Mouse (Mus musculus) cerebellum, adult (tissue): ENCODE data around the gene Chl1.

ENCODE experiments used
- ATAC-seq: cut with Nextera tagmentation; 2 replicates; pipeline ENCODE4 v1.9.2; 2017; ENCODE audit warnings: mild to moderate bottlenecking, moderate library complexity, mixed read lengths; ENCODE audit not compliant: insufficient number of reproducible peaks, low FRiP score, low TSS enrichment

The Chl1 gene

DNA sequence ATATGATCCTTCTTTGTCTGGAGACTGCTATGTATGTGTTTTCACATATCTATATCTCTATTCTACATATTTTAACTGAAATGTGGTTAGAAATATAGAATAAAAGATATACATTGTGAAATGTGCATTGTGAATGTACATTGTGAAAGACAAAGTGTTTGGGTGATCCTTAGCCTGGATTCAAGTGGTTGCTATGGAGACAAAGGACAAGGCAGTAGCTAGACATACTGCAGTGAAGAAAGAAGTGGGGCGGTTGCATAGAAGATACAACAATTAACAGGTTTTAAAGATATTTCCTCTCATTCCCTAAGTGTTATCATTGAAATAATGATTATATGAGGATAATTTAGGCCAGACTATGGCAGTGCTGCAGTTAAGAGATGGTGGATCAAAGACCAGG, 146.4 kb downstream of the Chl1 start:
- ATAC-seq, result no peak

DNA sequence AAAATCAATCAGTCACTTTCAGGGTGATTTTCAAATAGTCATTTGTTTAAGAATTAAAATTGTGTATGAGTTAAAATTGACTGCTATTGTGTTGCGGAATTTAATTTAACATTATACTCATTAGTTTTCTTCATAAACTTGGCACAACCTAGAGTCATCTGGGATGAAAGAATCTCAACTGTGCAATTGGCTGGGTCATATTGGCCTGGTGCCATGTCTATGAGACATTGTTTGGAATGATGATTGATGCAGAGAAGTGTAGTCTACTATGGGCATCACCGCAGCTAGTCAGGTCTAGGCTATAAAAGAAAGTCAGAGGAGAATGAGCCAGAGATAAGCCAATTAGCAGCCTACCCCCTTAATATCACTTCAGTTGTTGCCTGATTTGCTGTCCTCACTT, 148.8 kb downstream of the Chl1 start:
- ATAC-seq, result peak; percentile 70

DNA sequence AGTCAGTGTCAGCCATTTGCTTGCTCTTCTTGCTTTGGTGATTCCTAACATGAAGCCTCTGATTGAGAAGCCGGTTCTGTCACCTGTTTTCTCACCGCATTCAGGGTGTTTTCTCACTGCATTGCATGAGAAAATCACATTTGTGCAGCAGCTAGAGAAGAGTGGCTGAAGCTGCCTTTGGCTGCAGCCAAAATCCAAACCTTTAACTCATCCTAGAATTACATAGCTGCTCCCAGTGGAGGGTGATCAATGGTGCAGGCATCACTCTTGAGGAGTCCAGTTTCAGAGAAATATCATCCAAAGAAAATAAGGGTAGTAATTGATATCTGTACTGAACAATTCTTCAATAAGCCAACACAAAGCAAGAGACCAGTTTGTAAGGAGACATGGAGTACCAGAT, 154.8 kb downstream of the Chl1 start:
- no peak for ATAC-seq

DNA sequence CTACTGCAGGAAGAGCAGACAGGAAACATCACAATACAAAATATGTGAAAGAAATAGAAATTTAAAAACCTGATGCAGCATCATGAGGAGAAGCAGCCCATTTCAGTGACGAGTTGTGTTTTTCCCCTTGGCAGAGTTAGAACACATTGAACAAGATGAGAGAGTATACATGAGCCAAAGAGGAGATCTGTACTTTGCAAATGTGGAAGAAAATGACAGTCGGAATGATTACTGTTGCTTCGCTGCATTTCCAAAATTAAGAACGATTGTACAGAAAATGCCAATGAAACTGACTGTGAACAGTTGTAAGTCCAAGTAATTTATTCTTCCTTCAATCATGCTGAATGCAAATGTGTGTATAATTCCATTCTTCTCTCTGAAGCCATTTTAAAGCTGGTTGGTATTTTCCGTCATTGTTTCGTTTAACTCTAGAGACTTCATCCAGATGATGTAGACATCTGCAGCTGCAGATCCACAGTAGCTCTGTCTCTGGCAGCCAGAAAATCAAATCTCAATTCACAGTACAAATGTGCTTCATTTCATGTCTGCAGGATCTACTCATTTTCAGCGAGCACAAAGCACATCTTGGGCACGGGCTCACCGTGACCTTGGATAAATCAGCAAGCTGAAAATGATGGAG, 155.4 kb downstream of the Chl1 start:
- ATAC-seq, result no peak

DNA sequence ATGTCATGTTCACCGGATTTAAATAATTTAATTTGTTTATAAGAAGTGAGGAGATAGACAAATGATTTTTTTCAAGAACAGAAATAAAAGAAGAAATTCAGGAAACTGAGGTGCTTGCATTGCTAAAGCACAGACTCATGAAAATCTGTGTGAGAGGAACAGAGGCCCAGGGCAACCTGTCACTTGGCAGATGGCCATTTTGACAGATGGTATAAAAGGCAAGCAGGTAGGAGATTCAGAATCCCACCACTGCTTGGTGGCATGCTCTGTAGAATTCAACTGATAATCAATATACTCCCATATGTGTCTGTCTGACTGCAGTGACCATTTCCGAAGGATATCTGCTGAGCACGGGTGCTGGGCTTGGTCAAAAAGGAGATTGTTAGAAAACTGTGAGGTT, 162.7 kb downstream of the Chl1 start:
- ATAC-seq, result peak; percentile 57

DNA sequence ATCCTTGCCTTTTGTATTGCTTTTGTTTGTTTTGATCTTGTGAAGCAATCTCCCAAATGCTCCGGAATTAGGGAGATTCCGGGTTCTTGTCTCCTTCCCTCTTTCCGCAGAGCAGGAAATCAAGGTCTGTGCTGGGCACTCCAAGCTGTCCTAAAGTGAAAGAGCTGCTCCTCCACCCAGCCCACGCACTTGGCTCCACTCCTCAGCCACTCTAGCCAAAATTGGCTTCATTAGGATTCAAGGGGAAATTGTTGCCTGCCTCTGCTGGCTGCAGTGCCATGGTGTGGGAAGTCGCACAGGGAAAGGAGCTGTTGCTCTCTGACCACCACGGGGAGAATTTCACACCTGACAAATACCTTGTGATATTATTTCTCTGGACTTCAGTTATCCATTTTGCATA, 163.9 kb downstream of the Chl1 start:
- peak; percentile 96 for ATAC-seq

DNA sequence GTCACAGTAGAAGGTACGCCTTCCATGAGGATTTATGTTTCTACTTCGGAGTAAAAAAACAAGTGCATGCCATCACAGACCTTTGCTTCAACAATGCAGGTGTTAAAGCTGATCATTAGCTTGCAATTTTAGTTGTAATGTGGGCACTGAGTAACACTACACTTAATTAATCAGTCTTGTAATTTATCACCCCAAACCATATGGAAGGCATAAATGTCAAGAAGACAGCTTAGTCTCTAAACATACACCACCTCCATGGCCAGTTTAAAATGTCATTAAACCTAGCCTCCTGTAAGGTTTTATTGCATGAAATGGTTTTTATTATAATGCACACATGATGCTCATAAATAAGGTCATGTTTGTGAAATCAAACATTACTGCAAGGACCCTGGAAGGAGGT, 164.8 kb downstream of the Chl1 start:
- ATAC-seq, result no peak

DNA sequence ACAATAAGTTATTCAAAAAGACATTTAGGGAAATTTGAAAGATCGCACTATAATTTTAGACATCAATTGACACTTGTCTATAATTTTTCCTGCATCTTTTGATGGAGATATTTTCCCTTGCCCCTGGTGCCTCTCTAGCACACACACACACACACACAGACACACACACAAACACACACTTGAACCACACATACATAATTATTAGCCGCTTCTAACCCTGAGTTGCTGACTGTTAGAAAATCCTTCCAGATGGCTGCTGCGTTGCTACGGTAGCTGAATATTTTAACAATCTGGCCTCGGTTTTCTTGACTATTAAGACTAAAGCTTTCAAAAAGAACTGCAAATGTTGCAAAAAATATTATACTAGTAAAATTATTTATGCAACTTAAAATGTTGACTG, 166.3 kb downstream of the Chl1 start:
- ATAC-seq, result no peak

DNA sequence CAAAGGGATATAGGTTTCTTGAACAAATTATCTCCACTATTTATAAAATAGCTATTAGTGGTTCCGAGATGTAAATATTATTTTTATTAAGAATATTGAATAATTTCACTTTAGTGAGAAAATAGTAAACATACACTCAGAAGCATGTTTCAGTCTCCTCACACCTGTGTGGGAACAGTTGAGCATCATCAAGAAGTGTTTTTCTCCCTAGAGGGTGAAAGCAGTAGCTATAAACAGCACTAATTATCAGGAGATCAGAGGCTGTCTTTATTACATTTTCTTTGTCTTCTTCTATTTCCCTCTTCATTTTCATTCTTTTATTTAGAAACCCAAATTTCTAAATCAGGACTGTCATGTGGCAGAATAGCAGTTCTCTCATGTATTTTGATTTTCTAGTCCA, 166.7 kb downstream of the Chl1 start:
- no peak for ATAC-seq

DNA sequence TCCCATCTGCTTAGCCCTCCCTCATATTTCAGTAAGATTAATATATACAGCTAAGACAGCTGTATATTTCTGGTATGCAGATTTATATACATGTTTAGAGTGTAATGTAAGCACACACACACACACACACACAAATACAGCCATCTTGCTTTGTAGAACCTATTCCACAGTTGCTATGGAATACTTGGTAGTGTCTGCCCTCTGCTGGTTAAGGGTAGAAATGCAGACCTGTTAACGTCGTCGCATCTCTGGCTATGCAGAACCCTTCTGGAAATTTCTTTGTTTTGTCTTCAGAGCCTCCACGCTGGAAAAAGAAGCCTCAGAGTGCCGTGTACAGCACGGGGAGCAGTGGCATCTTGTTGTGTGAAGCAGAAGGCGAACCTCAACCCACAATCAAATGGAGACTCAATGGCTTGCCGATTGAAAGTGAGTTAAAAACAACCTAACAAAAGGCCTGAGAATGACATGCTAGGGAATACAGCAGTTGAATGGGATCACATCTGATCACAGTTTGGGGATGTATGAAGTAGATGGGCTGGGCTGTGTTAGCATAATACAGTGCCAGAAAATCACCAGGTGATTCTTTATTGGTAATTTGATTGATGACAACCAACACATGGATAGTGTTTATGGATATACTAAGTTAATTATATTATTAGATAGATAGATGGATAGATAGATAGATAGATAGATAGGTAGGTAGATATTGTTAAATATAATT, 172.6 kb downstream of the Chl1 start:
- ATAC-seq, result peak; percentile 83

DNA sequence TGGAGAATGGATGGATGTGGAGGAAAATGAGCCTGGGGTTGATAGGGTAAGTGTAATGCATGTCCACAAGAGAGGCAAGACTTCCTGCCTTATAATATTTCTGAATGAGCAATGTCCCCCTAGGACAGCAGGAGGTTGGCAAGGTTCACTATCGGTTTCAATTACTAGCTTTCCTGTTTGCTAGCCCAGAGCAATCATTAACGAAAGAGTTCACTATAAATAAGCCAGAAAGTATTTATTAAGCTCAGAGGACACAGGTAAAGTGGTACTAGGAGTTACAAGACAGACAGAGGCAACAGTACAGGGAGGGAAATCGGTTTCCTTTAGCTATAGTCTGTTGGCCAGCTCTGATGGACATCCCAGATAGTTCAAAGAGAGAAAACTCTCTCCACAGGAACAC, 182.1 kb downstream of the Chl1 start:
- no peak for ATAC-seq

DNA sequence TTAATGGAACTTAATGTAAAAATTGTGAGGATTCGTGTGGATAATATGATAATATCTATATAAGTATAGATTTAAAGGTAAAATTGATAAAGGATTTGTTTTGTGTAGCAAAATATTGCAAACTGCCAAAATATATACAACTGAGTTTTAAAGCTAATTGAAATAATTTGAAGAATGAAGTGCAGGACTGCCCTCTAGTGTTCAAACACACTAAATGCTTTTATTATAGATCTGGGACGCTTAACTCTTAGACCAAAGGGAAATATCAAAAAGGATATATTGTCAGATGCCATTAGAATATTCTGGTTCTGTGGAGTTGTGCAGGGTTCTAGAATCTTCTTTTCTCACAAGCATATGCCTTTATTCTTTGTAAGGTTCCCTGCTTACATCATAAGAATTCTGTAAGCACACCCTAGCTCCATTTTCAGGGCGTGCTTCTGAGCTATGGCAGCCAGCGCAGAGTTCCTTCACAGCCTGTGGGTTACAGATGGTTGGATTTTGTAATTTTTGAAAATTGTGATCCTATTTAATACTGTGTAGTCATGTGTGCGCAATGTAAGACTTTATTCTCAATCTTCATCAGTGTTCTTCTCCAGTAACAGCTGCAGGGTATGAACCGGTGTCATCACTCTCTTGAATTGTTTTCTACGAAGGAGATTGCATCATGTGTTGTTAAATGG, 187.1 kb downstream of the Chl1 start:
- ATAC-seq, result peak; percentile 20; the same call in 1 of the 2 replicates

DNA sequence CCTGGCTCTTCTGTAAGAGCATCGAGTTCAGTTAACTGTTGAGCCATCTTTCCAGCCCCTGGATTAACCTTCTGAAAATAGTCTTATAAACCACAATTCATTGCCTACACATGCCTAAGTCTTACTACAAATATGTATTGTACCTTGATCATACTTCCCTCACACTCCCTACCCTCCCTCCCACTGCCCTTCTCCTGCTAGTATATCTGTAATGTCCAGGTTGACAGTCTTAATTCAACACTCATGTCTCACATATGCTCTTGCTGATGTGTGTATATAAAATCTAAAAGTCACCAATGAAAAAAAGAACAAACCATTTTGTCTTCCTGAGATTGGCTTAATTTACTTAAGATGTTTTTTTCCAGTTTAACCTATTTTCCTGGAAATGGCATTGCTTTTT, 189.1 kb downstream of the Chl1 start:
- no peak for ATAC-seq

DNA sequence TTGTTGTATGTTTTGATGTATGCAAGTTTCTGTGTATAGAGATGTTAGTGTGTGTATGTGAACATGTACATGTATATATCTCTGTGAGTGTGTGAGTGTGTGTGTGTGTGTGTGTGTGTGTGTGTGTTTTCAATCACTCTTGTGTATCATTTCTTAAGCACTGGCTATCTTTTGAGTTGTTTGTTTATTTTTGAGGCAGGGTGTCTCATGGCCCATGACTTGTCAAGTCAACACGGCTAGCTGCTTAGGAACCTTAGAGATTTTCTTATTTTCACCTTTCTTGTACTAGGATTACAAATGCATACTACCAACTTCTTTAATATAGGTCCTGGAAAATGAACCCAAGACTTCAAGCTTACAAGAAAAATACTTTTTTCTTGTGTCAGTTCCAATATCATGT, 189.5 kb downstream of the Chl1 start:
- no peak for ATAC-seq

DNA sequence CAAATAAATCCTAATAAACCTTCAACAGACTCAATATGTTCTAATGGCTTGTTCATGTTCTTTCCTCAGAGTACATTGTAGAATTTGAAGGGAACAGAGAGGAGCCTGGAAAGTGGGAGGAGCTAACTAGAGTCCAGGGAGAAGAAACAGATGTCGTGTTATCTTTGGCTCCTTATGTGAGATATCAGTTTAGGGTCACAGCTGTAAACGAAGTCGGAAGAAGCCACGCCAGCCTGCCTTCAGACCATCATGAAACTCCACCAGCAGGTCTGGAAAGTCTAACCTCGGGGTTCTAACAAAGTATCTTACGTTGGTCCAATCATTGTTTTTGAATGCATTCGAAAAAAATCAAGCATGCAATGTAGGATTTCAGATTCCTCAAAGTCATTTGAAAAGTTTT, 189.9 kb downstream of the Chl1 start:
- ATAC-seq, result no peak

DNA sequence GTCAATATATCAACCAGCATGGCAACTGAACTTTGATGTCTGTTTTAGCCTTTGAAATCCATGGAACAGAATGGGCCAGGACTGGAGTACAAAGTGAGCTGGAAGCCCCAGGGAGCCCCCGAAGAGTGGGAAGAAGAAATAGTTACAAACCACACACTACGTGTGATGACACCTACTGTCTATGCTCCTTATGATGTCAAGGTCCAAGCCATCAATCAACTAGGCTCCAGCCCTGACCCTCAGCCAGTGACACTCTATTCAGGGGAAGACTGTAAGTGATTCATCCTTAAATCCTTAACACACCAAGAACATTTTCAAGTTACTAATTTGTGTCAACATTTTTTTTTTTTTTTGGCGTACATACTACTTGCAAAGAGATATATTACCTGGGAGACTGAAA, 196.0 kb downstream of the Chl1 start:
- ATAC-seq, result no peak

DNA sequence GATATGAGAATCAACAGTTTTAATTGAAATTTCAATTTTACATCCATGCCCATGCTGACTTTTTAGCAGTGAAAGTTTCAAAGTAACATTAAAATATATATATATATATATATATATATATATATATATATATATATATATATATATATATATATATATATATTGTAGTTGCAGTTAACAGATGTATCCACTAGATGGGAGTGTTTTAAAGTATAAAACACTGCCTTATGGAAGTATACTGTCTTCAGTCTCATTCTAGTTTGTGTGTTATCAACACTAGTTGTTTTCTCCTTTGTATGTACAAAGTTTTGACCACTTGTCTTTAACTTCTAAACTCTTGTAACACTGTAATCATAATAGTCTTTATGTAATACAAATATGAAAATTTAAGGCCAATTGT, 228.9 kb downstream of the Chl1 start:
- ATAC-seq, result no peak

DNA sequence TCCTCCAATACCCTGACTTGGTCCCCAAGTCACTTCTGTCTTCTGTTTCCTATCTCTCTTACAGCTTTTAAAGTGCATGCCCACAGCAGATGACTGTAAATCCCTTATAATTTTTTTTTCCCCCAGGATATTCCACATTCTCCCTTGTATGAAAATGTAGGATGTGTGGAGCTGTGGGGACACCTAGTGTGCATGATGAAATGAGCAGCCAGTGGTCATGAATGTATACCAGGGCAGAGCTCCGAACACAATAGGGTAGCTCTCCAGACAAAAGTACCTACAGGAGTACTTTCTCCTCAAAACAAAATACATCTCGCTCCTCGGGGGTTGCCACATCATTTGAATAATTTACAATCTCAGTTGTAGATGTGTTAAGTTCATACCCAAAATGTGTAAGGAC, 232.4 kb downstream of the Chl1 start:
- no peak for ATAC-seq

DNA sequence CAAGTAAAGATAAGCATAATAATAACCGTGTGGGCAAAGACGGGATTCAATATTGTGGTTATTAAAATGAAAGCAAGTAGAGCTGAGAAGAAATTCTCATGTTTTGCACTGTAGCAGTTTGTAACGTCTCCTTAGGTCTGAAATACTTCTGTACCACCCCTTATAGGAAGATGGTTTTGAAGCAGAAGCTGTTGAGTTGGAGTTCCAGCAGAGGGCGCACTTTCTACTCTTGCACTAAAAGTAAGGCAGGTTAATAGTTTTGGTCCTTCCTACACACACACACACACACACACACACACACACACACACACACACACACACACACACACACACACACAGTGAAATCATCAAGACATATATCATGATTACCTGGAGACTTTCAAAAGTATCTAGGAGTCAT, 235.7 kb downstream of the Chl1 start:
- ATAC-seq, result no peak

DNA sequence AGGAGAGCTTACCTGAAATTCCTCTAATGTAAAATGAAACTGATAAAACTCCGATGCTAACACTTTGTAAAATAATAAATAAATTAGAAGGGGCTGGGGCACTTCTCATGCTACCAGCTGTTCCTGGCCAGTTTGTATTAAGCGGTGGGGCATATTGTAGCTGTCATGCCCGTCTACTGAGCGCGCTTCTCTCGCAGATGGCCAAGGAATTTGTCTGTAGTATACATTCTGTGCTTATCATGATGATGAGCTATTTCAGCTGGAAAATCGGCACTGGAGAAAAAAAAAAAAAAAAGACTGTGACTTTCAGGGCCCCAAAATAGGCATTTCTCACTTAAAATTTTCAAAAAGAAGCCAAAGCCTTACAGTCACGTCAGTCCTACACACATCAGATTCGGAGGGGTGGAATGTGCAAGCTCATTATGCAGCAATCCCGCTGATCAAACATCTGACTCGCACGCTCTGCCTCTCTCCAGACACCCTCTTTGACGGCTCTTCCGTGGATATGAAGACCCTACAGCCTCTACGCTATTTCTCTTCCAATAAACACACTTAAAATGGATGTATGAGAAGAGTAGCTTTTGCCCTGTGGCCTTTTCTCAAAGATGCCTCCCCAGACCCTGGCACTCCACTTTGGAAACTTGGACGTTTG, 238.9 kb downstream of the Chl1 start:
- ATAC-seq, result no peak

DNA sequence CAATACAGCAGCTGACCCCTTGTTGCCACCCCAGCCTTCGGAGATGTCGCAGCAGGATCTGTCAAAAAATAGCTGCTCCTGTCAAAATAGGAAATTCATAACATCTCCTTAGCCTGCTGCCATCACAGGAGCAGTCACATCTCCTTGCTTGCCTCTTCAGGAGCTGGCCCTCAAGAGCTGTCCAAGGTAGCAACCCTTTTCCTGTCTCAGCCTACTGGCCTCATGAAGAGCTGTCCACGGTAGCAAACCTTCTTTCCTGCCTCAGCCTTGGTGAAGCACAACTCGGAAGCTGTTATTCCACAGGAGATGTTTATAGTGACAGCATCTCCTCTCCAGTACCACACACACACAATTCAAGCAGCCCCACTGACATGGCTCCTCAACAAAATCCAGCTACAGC, 243.5 kb downstream of the Chl1 start:
- no peak for ATAC-seq
